Mouse (Mus musculus) stomach, embryonic 15.5 days (tissue): ENCODE results near the gene Rnf216. TPM values are rescaled to one million over a fixed set of nuclear protein-coding genes. Genes with fewer than 3 reads are reported as not detected.

Source experiments
- ATAC-seq: fragments of 200-750 bp; cut with Nextera tagmentation; 2 replicates; pipeline ENCODE4 v1.8.0; 2017; ENCODE audit warnings: low read depth, moderate number of reproducible peaks, moderate TSS enrichment; ENCODE audit not compliant: insufficient read depth, low FRiP score
- H3K27ac ChIP-seq: fragments of 300-500 bp; sonication (generic); 2 replicates; pipeline ENCODE4 v1.5.1; 2015; ENCODE audit warnings: mild to moderate bottlenecking, inconsistent platforms
- H3K27me3 ChIP-seq: fragments of 300-500 bp; sonication (generic); replicated peaks from 2 replicates; pipeline ENCODE4 v1.6.1; 2015; ENCODE audit warnings: inconsistent platforms
- H3K36me3 ChIP-seq: fragments of 300-500 bp; sonication (generic); 2 replicates; pipeline ENCODE4 v1.6.1; 2015; ENCODE audit warnings: inconsistent platforms
- H3K4me1 ChIP-seq: fragments of 300-500 bp; sonication (generic); 2 replicates; pipeline ENCODE4 v1.6.1; 2015; ENCODE audit warnings: inconsistent platforms
- H3K4me2 ChIP-seq: fragments of 300-500 bp; sonication (generic); 2 replicates; pipeline ENCODE4 v1.6.1; 2015; ENCODE audit warnings: mild to moderate bottlenecking, inconsistent platforms
- H3K4me3 ChIP-seq: fragments of 300-500 bp; sonication (generic); replicated peaks from 2 replicates; pipeline ENCODE4 v1.5.1; 2015; ENCODE audit warnings: inconsistent platforms
- H3K9ac ChIP-seq: fragments of 300-500 bp; sonication (generic); 2 replicates; pipeline ENCODE4 v1.6.1; 2015; ENCODE audit warnings: inconsistent platforms
- H3K9me3 ChIP-seq: fragments of 300-500 bp; sonication (generic); 2 replicates; pipeline ENCODE4 v1.6.1; 2016; ENCODE audit warnings: inconsistent platforms
- WGBS: fragments of 180-500 bp; shearing (Covaris S2); methylation state at CpG from one replicate; pipeline ENCODE4 v1.1.7; 2015; 5-methylcytosine and 5-hydroxymethylcytosine counted together
- polyA plus RNA-seq: library from polyadenylated mRNA; unstranded; fragments of >200 nt; fragmentation: Nextera tagmentation; extraction: Ambion mirVana; gene quantifications from 2 replicates; pipeline ENCODE4 v1.2.1, GENCODE M21; 2015

The Rnf216 gene
- polyA plus RNA-seq, 1 experiment from 2014 or later, result 33.9 TPM

DNA sequence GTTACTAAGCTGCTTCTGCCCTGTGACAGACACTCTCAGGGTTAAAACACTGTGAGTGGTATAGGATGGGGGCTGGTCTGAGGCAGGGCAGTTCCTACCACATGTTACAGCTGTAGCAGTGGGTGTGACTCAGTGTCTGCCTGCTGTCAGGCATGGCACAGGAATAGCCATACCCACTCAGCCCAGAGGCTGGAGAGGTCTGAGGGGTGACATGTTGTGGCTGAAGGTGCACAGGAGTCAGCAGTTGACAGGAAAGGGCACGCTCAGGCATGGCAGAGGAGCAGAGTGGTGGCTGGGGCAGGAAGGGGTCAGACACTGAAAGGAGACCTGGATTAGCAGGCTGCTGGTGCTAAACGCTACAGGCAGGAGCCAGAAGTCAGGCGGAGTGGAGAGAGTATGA lies 78.7 kb downstream of the Rnf216 start:
- Histone ChIP-seq H3K9me3 (no peaks in the 10 kb centered on the region), H3K4me3 (no peak overlapping the region), H3K9ac (no peak overlapping the region), H3K27ac (no peak overlapping the region), H3K4me1 (no peaks in the 10 kb centered on the region), H3K4me2 (no peak overlapping the region), H3K36me3 (no peaks in the 10 kb centered on the region), H3K27me3 (no peaks in the 10 kb centered on the region)
- no peak for ATAC-seq
- WGBS, result 75% methylated on average over 3 of the region's 3 CpGs

DNA sequence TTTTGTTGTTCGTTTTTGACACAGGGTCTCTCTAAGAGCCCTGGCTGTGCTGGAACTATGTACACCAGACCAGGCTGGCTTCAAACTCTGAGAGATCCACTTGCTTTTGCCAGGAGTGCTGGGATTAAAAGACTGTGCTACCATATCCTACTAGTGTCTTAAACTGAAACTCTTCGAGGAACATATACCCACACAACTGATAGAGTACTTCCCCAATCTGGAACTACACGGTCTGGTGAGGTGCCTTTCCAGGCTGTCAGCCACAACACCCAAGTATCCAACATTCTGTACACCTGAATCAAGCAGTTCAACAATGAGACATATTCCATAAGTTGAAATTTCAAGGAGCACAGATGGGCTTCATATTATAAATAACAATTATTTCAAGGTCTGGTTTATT lies 79.5 kb downstream of the Rnf216 start:
- H3K4me2 ChIP-seq, result no peak overlapping the region
- H3K4me1 ChIP-seq, result no peaks in the 10 kb centered on the region
- H3K9me3 ChIP-seq, result no peaks in the 10 kb centered on the region
- ATAC-seq, result no peak
- H3K27ac ChIP-seq, result no peak overlapping the region
- H3K9ac ChIP-seq, result no peak overlapping the region
- 73% methylated on average over 3 of the region's 3 CpGs for WGBS
- H3K27me3 ChIP-seq, result no peaks in the 10 kb centered on the region
- H3K36me3 ChIP-seq, result no peaks in the 10 kb centered on the region
- no peak overlapping the region for H3K4me3 ChIP-seq

DNA sequence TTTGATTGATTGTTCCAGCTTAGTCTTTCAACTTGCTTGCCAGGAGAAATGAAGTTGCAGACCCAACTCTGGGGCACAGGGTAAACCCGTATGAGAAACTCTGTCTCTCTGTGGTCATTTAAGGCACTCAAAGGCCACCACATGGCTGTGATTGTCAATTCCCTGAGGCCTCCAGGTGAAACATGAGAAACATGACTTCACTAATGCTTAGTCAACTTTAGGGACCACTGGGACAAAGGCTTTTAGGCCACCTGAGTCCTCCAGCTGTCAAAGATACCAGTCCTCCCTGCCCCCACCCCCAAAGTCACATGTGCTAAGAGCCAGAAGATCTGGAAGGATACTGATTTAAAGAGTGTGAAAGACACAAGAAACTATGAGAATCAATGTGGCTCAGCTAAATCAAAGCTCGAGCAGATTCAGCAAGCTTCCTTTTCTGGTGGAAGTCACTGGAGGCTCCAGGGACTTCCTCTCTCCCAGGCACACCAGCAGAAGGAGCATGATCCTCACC lies 80.1 kb downstream of the Rnf216 start:
- H3K9ac ChIP-seq, result no peak overlapping the region
- H3K4me1 ChIP-seq, result no peaks in the 10 kb centered on the region
- H3K36me3 ChIP-seq, result no peaks in the 10 kb centered on the region; the same call in 1 of the 2 replicates
- ATAC-seq, result no peak
- no peak overlapping the region for H3K4me2 ChIP-seq
- H3K4me3 ChIP-seq, result no peak overlapping the region
- no peaks in the 10 kb centered on the region for H3K9me3 ChIP-seq
- 55% methylated on average over 2 of the region's 2 CpGs for WGBS
- H3K27ac ChIP-seq, result no peak overlapping the region
- H3K27me3 ChIP-seq, result no peaks in the 10 kb centered on the region

DNA sequence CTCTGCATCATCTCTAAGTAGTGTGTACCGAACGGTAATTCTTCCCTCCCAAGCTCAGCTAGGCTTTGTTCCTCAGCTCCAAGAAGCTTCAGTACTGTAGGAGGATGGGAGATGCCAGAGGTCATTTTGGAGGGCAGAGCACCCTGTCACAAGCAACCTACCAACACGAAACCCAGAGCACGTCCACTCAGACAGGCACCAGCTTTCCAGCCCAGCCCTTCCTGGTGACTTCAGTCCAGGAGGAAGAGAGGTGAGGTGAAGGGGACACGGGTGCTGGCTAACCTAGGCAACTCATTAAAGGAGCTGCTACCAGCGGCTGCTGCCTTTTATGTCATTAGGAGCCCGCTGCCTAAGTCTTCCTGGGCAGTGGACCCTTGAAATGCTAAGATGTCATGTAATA lies 81.1 kb downstream of the Rnf216 start:
- peak overlapping the region; percentile 41; the same call in 1 of the 2 replicates for H3K27ac ChIP-seq
- WGBS, result 59% methylated on average over 7 of the region's 7 CpGs
- no peaks in the 10 kb centered on the region for H3K9me3 ChIP-seq
- H3K36me3 ChIP-seq, result no peaks in the 10 kb centered on the region; the same call in 1 of the 2 replicates
- H3K27me3 ChIP-seq, result no peaks in the 10 kb centered on the region
- H3K4me1 ChIP-seq, result no peaks in the 10 kb centered on the region
- H3K9ac ChIP-seq, result no peak overlapping the region
- no peak overlapping the region for H3K4me3 ChIP-seq
- ATAC-seq, result no peak
- H3K4me2 ChIP-seq, result no peak overlapping the region

DNA sequence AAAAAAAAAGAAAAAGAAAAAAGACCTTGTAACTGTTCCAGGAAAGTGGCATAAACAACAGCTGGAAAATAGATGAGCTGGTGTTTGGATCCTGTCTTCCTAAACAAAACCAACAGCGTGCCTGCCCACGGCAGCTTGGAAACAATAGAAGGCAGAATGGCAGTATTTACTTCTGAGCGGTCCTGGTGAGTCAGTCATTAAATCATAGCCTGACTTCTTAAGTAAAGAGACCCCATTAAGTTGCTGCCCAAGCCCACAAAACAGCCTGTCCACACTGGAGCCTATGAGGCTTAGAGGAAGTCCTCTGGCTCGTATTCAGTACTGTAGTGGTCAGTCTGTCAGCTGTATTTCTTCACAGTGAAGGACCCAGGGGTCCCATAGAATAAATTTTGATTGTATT lies 81.6 kb downstream of the Rnf216 start:
- Histone ChIP-seq H3K36me3 (peaks cover 5% of the 10 kb centered on the region), H3K9ac (no peak overlapping the region), H3K27me3 (no peaks in the 10 kb centered on the region), H3K9me3 (no peaks in the 10 kb centered on the region), H3K27ac (peak overlapping the region; percentile 41), H3K4me1 (no peaks in the 10 kb centered on the region), H3K4me3 (no peak overlapping the region), H3K4me2 (no peak overlapping the region)
- 41% methylated on average over 4 of the region's 4 CpGs for WGBS
- ATAC-seq, result no peak

DNA sequence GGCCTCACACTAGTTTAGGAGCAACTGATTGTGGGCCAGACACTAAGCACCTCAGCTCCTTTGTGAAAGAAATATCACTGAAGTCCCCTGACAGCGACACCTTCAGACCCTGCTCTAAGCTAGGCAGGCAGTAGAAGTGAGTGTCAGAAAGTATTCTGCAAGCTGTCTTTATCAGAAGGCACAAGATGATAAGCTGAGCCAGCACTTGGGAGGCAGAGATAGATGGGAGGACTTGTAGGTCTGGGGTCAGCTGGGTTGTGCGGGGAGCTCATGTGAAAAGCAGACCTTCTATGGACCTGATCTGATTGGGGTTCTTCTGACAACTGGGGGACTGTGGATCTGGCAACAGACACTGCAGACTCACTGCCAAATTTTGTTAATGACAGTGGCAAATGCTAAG lies 88.9 kb downstream of the Rnf216 start:
- Histone ChIP-seq H3K9ac (no peak overlapping the region), H3K4me3 (no peak overlapping the region), H3K27ac (no peak overlapping the region), H3K36me3 (peaks cover 20% of the 10 kb centered on the region), H3K4me1 (no peaks in the 10 kb centered on the region), H3K27me3 (no peaks in the 10 kb centered on the region), H3K9me3 (no peaks in the 10 kb centered on the region), H3K4me2 (no peak overlapping the region)
- 80% methylated on average over 2 of the region's 2 CpGs for WGBS
- ATAC-seq, result no peak

DNA sequence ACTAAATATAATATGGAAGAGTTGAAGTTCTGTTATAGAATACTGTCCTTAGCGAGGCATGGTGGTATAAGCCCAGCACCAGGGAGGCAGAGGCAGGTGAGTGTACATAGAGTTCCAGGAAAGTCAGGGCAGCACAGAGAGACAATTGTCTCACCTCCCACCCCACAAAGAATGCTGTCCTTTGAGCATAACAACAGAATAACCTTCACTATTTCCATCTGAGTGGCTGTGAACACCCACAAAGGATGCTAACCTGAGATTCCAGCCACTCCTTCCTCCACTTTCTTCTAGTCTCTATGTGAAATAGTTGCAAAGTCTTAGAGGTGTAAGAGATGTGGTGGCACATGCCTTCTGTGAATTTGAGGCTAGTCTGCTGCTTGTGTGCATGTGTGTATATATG lies 89.8 kb downstream of the Rnf216 start:
- no peak overlapping the region for H3K9ac ChIP-seq
- H3K36me3 ChIP-seq, result peaks cover 20% of the 10 kb centered on the region
- no peaks in the 10 kb centered on the region for H3K9me3 ChIP-seq
- WGBS, result 90% methylated on average over 1 of the region's 1 CpGs
- ATAC-seq, result no peak
- H3K27me3 ChIP-seq, result no peaks in the 10 kb centered on the region
- no peak overlapping the region for H3K4me2 ChIP-seq
- no peak overlapping the region for H3K4me3 ChIP-seq
- H3K4me1 ChIP-seq, result no peaks in the 10 kb centered on the region
- H3K27ac ChIP-seq, result no peak overlapping the region

DNA sequence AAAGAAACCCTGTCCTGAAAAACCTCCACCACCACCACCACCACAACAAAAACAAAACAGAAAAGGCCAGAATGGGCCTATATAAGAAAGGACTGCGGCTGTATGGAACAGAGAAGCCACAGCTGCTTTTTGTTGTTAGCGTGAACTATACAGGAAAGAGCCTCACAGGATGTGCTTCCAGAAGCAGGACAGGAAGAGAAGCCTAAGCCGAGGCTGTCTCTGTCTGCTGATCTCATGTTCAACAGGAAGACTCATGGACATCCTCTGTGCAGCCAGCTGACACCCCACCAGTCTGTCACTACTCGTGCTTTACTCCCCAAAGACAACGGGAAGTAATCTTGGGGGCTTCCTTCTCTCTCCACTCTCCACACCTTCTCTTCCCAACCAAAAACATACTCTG lies 95.4 kb downstream of the Rnf216 start:
- peaks cover 24% of the 10 kb centered on the region for H3K36me3 ChIP-seq
- H3K4me1 ChIP-seq, result no peaks in the 10 kb centered on the region
- 66% methylated on average over 5 of the region's 5 CpGs for WGBS
- H3K9me3 ChIP-seq, result no peaks in the 10 kb centered on the region
- H3K4me3 ChIP-seq, result no peak overlapping the region
- H3K9ac ChIP-seq, result no peak overlapping the region
- no peak overlapping the region for H3K4me2 ChIP-seq
- H3K27ac ChIP-seq, result 0 out of 2 replicates have a peak overlapping the region, but pooled peaks have one; percentile 21
- ATAC-seq, result no peak
- no peaks in the 10 kb centered on the region for H3K27me3 ChIP-seq

DNA sequence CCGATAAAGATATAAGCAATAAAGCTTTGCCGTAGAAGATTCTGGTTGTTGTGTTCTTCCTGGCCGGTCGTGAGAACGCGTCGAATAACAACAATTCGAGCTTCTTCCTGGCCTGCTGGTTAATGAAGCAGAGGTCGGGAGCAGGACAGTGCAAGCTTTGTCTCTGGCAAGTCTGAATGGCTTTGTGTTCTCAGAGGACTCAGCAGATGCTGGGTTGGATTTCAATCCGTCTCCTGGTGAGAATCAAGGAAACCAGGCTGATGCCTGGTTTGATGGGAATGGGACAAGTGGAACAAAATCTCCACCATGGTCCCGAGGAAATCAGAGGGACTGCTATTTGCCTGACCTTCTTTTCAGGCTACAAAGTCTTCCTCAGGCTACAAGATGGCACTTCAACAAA lies 103.4 kb downstream of the Rnf216 start:
- Histone ChIP-seq H3K36me3 (peaks cover 20% of the 10 kb centered on the region), H3K9ac (no peak overlapping the region), H3K27me3 (no peaks in the 10 kb centered on the region), H3K4me1 (no peaks in the 10 kb centered on the region), H3K4me3 (no peak overlapping the region), H3K27ac (no peak overlapping the region), H3K4me2 (no peak overlapping the region), H3K9me3 (no peaks in the 10 kb centered on the region)
- no peak for ATAC-seq
- WGBS, result 89% methylated on average over 10 of the region's 11 CpGs

DNA sequence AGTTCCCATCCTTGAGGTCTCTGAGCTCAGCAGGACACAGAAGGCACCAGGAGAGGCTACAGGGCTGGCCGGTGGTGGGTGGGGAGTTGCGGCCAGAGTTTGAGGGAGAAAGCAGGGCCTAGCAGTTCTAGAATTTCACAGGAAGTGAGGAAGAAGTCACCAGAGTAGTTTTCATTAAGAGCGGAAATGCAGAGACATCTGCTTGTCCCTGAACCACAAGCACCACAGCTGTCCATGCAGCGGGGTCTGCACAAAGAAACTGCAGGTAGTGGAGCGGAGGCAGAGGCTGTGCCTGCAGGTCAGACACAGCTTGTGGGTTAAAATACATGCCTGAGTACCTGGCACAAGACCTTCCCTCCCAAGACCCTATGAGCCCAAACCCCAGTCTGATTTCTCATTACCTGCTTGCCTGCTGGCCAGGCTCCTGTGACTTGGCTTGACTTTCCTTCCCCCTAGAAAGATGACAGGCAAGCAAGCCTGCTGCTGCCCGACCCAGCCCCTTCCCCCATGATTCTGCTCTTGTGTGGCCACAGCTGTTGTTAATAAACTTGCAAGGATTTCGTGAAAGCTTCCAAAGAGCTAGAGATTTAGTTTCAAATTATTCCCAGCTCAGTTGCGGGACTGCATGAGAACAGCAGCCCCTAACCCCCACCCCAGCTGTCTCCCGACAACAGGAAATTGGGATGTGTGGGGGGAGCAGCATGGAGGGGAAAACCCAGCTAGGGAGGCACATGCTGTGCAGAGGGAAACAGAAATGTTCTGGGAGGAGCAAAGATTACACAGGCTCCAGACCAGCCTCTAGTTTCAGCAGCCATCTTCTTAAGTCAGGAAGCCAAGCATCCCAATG lies 111.9 kb downstream of the Rnf216 start:
- peaks cover 25% of the 10 kb centered on the region for H3K4me1 ChIP-seq
- H3K36me3 ChIP-seq, result peaks cover 4% of the 10 kb centered on the region; the same call in 1 of the 2 replicates
- WGBS, result 34% methylated on average over 9 of the region's 9 CpGs
- no peaks in the 10 kb centered on the region for H3K9me3 ChIP-seq
- no peak overlapping the region for H3K4me3 ChIP-seq
- no peak overlapping the region for H3K9ac ChIP-seq
- H3K27me3 ChIP-seq, result no peaks in the 10 kb centered on the region
- peak; percentile 78 for ATAC-seq
- peak overlapping the region; percentile 34 for H3K4me2 ChIP-seq
- H3K27ac ChIP-seq, result peak overlapping the region; percentile 98

DNA sequence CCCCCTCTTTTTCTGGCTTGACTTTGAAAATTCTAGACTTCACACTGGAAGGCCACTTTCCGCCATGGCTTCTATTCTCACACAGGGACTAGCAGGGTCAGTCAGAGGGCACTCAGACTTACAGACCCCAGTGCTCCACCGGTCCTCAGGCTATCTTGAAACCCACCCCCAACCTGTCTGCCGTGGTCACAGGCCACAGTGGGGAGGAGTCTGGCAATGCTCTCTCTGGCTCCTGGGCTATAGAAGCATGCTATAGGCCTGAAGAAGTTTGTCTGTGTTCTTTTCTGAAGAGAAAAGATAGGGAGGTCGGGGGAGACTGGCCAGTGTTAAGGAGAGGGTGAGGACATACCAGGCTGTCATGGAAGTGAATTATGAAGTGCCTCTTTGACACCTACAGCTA lies 112.7 kb downstream of the Rnf216 start:
- no peak overlapping the region for H3K4me3 ChIP-seq
- H3K9ac ChIP-seq, result no peak overlapping the region
- H3K4me1 ChIP-seq, result peaks cover 25% of the 10 kb centered on the region
- H3K27ac ChIP-seq, result peak overlapping the region; percentile 98
- WGBS, result 35% methylated on average over 4 of the region's 4 CpGs
- no peaks in the 10 kb centered on the region for H3K27me3 ChIP-seq
- no peaks in the 10 kb centered on the region for H3K9me3 ChIP-seq
- peaks cover 4% of the 10 kb centered on the region; the same call in 1 of the 2 replicates for H3K36me3 ChIP-seq
- ATAC-seq, result no peak
- peak overlapping the region; percentile 34; the same call in 1 of the 2 replicates for H3K4me2 ChIP-seq

DNA sequence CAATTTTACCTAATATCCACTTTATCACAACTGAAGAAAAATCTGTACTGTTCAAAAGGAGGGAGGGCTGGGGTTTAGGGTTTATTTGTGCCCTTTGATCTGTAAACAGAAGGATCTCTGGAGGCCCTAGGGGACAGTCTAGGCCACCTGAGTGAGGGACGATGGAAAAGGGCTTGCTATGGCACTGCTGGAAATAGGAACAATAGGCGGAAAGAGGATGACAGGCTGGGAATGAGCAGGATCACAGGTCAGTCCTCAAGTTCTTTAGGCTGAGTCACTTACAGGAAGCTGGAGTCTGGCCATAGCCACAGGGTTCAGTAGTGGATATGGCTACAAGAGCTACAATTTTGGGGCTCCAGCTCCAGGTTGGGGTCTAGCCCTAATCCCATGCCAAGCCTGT lies 114.6 kb downstream of the Rnf216 start:
- no peak overlapping the region for H3K9ac ChIP-seq
- no peak overlapping the region; the same call in 1 of the 2 replicates for H3K27ac ChIP-seq

More for the DNA sequence above, 114.6 kb downstream of the Rnf216 start:
- Histone ChIP-seq H3K9me3 (no peaks in the 10 kb centered on the region), H3K4me1 (peaks cover 25% of the 10 kb centered on the region), H3K4me2 (no peak overlapping the region), H3K36me3 (peaks cover 10% of the 10 kb centered on the region; the same call in 1 of the 2 replicates), H3K4me3 (no peak overlapping the region), H3K27me3 (no peaks in the 10 kb centered on the region)
- WGBS, result 51% methylated on average over 2 of the region's 2 CpGs
- ATAC-seq, result no peak
